Mouse (Mus musculus) ovary, postnatal 36 days (tissue): Measurements from ENCODE around the gene Hbb-y.
"Not testable (repeated sequence)": the region's sequence is repeated elsewhere in the genome, so short reads cannot be mapped to it uniquely, and the experiment has no call there.

Experiments
- DNase-seq: peaks from one replicate; pipeline ENCODE4 v3.0.0; 2022; ENCODE audit warnings: low spot score, mixed read lengths

The Hbb-y gene

DNA sequence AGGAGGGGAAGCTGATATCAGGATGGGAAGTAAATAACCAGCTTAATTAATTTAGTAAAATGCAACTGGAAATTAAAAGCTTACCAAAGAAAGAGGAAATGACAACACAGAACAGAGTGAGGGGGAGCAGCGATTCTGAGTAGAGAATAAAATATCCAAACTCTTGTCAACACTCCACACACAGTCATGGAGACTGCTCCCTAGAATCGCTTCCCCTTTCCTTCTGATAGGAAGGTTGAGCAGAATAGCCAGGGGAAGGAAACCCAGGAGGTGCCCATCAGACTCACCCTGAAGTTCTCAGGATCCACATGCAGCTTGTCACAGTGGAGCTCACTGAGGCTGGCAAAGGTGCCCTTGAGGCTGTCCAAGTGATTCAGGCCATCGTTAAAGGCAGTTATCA, 39.9 kb downstream of the Hbb-y start:
- not testable (repeated sequence) for DNase-seq

GRCm38 (mm10) chr7:103812174-103812573, 40.8 kb downstream of the Hbb-y start:
- DNase-seq: no peak

- no peak for DNase-seq
These were observed 41.7 kb downstream of the Hbb-y start for GRCm38 (mm10) chr7:103811223-103811845.

DNA sequence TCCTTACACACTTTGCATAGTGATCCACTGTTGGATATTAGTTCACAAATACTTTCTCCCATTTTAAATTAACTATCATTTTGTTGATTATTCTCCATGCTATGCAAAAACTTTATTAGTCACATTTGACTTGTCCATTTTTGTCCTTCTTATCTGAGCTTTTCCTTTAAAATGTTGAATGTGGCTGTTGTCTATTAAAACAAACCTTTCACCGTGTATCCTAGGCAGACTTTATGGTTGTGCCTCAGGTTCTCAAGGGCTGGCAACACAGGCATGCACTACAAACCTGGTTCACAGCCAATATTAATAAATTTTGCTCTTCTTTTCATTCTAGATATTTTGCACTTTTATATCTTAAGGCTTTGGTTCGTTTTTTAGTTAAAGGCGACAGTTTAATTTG, 42.3 kb downstream of the Hbb-y start:
- no peak for DNase-seq

DNA sequence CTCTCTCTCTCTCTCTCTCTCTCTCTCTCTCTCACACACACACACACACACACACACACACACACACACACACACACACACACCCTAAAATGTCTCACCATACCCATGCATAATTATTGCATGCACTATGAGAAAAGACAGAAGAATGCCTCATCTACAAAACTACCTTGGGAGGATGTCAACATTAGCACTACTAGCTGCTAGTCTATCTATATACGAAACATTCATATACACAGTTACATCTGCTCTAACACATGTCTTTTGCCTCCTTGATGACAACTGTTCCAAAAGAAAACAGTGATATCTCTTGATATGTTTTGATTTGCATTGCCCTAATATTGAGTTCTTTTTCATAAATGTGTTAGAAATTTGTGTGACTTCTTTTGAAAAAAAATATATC, 42.7 kb downstream of the Hbb-y start:
- DNase-seq: no peak

- DNase-seq: no peak
These were observed 43.2 kb downstream of the Hbb-y start for GRCm38 (mm10) chr7:103809801-103810155.

DNA sequence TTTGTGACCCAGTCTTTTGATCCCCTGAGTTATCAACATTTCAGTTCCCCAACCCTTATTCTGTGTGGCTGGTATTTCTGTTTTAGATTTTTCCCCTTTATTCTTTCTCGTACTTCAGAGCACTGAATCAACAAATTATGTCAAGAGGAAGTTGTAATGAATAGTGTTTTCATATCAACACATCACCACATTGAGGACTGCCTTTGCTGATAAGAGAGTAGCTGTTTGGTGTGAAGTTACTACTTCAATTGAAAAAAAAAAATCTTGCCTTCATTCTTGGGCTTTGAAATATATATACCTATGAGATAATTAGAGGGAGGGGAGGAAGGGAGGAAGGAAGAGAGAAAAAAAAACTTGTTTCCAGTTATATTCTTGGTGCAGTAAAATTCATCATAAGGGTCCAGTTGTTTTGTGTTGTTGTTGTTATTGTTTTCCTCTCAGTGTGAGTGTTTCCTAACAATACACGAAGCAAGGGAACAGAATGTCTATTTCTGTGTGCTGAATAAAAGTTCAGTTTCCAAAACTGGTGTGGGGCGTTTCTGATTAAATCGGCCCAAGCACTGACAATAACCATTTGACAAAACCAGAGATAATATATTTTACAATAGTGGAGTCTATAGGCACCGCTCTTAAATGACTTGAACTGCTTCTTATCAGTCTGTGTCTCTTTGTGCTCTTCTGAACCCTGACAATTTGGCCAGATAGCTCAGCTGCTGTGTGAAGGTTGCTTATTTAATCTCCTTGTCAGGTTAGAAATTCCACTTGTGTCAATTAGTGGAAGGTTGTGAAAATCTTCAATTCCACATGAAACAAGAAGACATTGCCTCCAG, 43.8 kb downstream of the Hbb-y start:
- no peak for DNase-seq

GRCm38 (mm10) chr7:103808120-103808519, 44.9 kb downstream of the Hbb-y start:
- DNase-seq: not testable (repeated sequence)

DNA sequence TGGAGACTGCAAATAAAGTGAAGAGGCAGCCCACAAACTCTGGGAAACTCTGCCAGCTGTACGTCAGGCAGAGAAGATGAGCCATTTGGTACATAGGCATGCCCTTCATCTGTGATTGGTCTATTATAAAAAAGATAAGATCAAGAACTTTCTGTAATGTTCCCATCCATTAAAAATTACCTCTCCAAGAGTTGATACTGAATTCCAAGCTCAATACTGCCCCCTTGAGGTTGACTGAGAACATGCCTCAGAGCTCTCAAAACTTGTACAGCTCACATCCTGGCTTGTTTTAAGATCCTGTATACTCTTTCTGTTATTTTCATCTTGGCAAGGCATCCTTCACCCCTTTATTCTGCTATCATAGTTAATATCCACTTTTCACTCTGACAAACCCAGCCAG, 46.2 kb downstream of the Hbb-y start:
- no peak for DNase-seq
